Mouse (Mus musculus) olfactory bulb, adult 2 months (tissue): ENCODE measurements around the gene Stard3. TPM values are rescaled to one million over a fixed set of nuclear protein-coding genes. Genes with fewer than 3 reads are reported as not detected.

Experiments used
- H3K27ac ChIP-seq: fragments of 200-500 bp; 2 replicates; pipeline ENCODE4 v1.5.1; 2012; ENCODE audit warnings: low read depth, low read length; ENCODE audit not compliant: insufficient read depth
- H3K4me1 ChIP-seq: fragments of 200-500 bp; 2 replicates; pipeline ENCODE4 v1.6.1; 2012; ENCODE audit warnings: low read length; ENCODE audit not compliant: control insufficient read depth, insufficient read depth
- H3K4me3 ChIP-seq: fragments of 200-500 bp; 2 replicates; pipeline ENCODE4 v1.5.1; 2012; ENCODE audit warnings: mild to moderate bottlenecking, low read depth, low read length, moderate library complexity; ENCODE audit not compliant: insufficient read depth
- CTCF ChIP-seq: fragments of 200-500 bp; IDR thresholded peaks from 2 replicates; pipeline ENCODE4 v1.5.1; 2012; ENCODE audit warnings: low read depth, mild to moderate bottlenecking, low read length, moderate library complexity; ENCODE audit not compliant: insufficient read depth
- POLR2A ChIP-seq: fragments of 200-500 bp; IDR thresholded peaks from 2 replicates; pipeline ENCODE4 v1.6.1; 2012; ENCODE audit warnings: mild to moderate bottlenecking, low read depth, low read length, moderate library complexity; ENCODE audit not compliant: insufficient read depth
- WGBS: fragments of 180-500 bp; shearing (Covaris S2); methylation state at CpG from one replicate; pipeline ENCODE4 v1.1.7; 2018; 5-methylcytosine and 5-hydroxymethylcytosine counted together
- polyA plus RNA-seq: library from polyadenylated mRNA; stranded (reverse); fragments of >200 nt; gene quantifications from 2 replicates; pipeline ENCODE4 v1.2.4, GENCODE M21; 2012; ENCODE audit warnings: low replicate concordance; ENCODE audit not compliant: missing spikeins, insufficient read depth, insufficient read length

Gene Stard3
- polyA plus RNA-seq, 1 experiment: not detected

DNA sequence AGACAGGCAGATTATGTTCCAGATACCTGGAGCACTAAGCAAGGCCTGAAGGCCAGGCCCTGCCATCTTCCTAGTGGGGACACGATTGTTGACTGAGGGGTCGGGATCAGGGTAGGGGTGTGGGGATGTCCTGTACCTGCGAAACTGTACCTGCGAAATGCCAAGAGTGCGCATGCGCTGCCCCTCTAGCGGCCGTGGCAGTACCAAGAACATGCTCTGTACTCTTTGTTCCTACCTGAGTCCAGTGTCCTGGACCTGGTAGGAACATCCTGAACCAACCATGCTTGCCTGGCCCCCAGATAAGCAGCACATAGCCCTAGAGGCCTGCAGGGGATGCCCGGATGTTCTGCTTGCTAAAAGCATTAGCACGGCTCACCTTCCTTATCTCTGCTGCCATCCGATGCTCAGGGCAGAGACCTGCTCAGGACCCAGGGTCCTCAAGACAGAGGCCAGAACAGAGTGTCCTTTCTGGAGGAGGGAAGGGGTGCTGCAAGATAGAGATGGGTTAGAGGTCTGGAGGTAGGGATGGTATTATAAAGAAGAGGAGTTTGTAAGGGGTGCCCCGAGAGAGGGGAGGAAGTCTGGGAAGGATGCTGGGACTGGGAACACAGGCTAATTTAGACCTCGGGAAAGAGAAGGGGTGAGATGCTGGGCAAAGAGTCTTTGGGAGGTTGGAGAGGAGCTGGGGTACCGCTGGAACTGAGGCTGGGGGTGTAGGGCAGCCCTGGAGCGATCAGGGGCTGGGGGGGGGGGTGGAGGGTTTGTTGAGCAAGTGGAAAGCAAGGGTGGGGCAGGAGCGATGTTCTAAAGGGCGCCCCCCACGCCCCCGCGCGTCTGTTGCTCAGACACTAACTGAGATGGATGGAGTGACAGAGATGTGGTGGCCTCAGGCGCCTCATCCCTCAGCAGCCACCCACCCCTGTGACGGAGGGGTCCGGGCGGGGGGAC is 27.7 kb downstream of the Stard3 start, which contains the start of gene Pnmt:
Gene Pnmt, plus strand, starts transcription at position 813 of the 948 bp plus-strand sequence.
- H3K27ac ChIP-seq: no peak within 1 kb of the TSS
- no peak within 1 kb of the TSS for H3K4me3 ChIP-seq
- 66% methylated on average over 25 of the region's 25 CpGs for WGBS
- no peak for TF ChIP-seq POLR2A
- H3K4me1 ChIP-seq: peaks cover 29% of the 10 kb centered on the region

DNA sequence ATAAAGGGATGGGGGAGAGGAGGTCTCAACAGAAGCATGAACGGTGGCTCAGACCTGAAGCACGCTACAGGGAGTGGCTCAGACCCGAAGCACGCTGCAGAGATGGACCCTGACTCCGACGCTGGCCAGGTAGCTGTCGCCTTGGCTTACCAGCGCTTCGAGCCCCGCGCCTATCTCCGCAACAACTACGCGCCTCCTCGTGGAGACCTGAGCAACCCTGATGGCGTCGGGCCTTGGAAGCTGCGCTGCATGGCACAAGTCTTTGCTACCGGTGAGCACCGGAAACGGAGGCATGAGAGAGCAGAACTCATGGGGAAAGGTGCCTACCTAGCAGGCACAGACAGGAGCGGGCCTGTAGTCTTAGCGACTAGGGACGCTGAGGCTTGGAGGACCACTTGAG is 28.4 kb downstream of the Stard3 start:
- Histone ChIP-seq H3K4me3 (no peak overlapping the region), H3K4me1 (peaks cover 29% of the 10 kb centered on the region), H3K27ac (no peak overlapping the region)
- no peak for TF ChIP-seq CTCF
- TF ChIP-seq POLR2A: no peak
- WGBS: 30% methylated on average over 24 of the region's 24 CpGs

DNA sequence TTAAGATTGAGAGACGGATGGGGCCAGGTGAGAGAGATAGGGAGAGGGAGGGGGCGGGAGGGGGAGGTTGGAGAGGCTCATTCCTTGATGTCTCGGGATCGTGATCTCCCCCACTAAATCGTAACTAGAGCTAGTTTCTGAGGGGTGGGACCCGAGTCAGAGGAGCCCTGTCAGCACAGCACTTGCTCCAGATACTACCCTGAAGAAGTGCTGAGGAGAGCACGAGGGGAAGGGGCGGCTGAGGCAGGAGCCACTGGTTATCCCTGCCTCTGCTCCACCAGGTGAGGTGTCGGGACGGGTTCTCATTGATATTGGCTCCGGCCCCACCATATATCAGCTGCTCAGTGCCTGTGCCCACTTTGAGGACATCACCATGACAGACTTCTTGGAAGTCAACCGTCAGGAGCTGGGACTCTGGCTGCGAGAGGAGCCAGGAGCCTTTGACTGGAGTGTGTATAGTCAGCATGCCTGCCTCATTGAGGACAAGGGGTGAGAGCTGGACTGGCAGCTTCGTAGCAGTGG is 28.9 kb downstream of the Stard3 start:
- H3K4me1 ChIP-seq: peaks cover 29% of the 10 kb centered on the region
- WGBS: 61% methylated on average over 14 of the region's 14 CpGs
- H3K27ac ChIP-seq: no peak overlapping the region
- no peak for TF ChIP-seq POLR2A
- TF ChIP-seq CTCF: no peak
- H3K4me3 ChIP-seq: no peak overlapping the region

DNA sequence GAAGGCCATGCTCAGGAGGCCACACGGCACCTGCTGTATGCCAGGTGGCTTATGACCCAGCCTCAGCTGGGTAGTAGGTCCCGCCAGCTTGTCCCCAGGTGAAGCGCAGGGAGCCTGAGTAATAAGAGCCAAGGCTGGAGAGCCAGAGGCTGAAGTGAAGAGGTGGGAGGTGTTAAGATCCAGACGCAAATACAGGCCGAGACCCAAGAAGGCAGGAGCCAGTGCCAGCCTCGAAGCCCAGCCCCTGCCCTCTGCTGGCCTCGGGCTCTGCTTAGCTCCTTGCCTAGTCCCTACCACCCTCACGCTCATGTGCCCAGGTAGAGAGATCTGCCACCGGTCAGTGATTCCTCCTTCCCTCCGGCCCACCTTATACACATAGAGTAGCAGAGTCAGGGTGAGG is 30.1 kb downstream of the Stard3 start:
- 71% methylated on average over 10 of the region's 10 CpGs for WGBS
- Histone ChIP-seq H3K4me3 (no peak overlapping the region), H3K27ac (no peak overlapping the region), H3K4me1 (peaks cover 29% of the 10 kb centered on the region)
- TF ChIP-seq POLR2A: no peak
- TF ChIP-seq CTCF: no peak

DNA sequence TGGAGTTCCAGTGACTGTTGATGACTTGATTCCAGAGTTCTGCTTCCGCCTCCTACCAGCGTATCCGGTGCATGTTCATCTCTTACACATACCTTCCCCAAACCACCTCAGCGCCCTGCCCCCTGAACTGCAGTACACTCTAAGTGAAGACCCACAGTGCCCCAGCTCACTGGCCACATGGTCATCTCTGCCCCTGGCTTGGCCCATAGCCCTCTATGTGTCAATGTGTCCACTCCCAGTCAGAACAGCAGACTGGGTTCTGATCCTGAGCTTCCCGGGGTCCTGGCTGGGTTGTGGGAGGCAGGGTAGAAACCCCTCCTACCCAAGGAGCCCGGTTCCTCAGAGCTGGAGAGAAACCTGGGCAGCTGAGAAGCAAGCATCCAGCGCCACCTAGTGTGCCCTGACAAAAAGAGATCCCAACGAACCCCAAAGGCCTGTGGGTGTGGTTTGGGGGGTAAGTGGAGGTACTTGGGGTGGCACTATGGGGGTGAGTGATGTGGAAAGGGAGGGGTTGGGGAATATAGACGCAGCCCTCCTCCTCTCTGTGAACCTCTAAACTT is 31.1 kb downstream of the Stard3 start:
- Histone ChIP-seq H3K4me1 (peaks cover 24% of the 10 kb centered on the region), H3K27ac (no peak overlapping the region), H3K4me3 (no peak overlapping the region)
- peak; percentile 9 for TF ChIP-seq CTCF
- TF ChIP-seq POLR2A: no peak
- 30% methylated on average over 9 of the region's 9 CpGs for WGBS

DNA sequence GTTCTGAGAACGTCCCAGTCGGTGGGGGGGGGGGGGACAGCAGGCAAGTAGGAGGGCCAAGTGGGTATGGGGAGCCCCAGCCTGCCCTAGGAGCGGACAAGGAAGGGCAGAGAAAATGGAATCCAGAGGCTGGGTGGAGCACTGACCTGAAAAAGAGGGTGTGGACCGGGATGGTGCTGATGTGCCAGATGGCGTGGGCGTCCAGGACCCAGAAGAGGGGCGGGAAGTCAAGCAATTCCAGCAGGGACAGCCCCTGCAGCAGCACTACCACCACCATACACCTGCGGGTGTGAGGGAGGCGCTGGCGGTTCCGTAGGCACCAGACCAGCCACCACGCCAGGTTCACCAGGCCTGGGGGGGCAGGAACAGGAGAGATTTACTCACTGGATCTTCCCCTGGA is 32.0 kb downstream of the Stard3 start:
- TF ChIP-seq POLR2A (no peak), CTCF (no peak)
- WGBS: 71% methylated on average over 12 of the region's 12 CpGs
- no peak overlapping the region for H3K4me3 ChIP-seq
- peaks cover 24% of the 10 kb centered on the region for H3K4me1 ChIP-seq
- no peak overlapping the region for H3K27ac ChIP-seq

DNA sequence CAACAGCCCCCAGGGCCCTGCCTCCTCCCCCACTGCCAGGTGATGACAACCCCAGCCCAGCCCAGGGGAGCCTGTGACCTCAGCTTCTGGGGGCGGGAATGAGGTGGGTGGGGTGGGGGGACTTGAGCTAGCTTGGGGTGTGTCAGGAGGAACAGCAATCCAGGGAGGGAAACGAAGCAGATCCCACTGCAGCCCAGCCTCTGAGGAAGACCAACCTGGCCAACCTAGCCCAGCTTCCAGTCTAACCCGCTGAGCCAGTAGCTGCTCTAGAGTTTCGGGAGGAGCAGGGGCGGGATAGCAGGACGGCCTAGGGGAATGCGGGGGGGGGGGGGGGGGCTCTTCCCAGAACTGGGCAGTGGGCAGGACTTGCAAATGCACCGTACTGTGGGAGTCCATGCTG is 33.9 kb downstream of the Stard3 start:
- Histone ChIP-seq H3K4me1 (peaks cover 19% of the 10 kb centered on the region), H3K27ac (no peak overlapping the region), H3K4me3 (no peak overlapping the region)
- WGBS: 39% methylated on average over 8 of the region's 8 CpGs
- TF ChIP-seq POLR2A (no peak), CTCF (no peak)

DNA sequence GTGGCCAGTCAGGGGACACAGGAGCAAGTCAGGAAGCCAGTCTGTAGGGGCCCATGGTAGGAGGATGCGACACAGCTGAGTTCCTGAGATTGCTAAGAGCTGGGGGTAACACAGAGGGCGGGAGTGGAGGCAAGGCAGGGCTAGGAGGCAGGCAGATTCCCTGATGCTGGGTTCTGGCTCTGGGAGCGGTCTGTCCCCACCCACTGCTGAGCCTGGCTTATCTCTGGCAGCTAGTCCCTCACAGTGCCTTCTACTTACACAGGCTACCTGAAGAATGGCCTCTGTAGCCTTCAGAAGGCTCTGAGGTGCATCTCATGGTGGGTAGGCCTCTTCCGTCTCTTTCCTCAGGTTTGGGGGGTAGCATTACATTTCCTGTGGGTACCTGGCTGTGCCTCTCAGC is 34.5 kb downstream of the Stard3 start:
- no peak for TF ChIP-seq POLR2A
- TF ChIP-seq CTCF: no peak
- H3K27ac ChIP-seq: no peak overlapping the region
- no peak overlapping the region for H3K4me3 ChIP-seq
- H3K4me1 ChIP-seq: peaks cover 19% of the 10 kb centered on the region
- WGBS: 77% methylated on average over 4 of the region's 4 CpGs

DNA sequence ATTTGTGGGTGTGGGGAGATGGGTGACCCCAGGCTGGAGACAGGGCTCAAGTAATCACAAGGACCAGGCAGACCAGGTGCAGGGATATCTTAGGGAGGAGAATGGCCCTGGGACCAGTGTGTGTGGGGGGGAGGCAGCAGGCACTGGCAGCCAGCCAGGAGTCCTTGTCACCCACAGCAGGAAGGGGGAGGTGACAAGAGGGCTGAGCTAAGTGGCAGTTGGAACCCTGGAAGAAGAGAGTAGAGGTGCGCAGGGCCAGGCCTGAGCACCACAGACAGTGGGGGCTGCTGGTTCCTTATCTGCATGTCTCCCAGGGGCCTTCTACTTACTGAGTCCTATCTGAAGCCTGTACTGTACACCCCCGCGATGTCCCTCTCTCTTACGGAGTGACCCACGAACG is 35.1 kb downstream of the Stard3 start:
- Histone ChIP-seq H3K4me3 (no peak overlapping the region), H3K27ac (no peak overlapping the region), H3K4me1 (peaks cover 16% of the 10 kb centered on the region)
- no peak for TF ChIP-seq POLR2A
- TF ChIP-seq CTCF: no peak
- WGBS: 72% methylated on average over 6 of the region's 6 CpGs
